Mouse (Mus musculus) limb, embryonic 14.5 days (tissue): Measurements from ENCODE around the gene Coro1c. TPM values are rescaled to one million over a fixed set of nuclear protein-coding genes. Genes with fewer than 3 reads are reported as not detected.

ENCODE experiments used
- ATAC-seq: fragments of 200-750 bp; cut with Nextera tagmentation; 2 replicates; pipeline ENCODE4 v1.8.0; 2017; ENCODE audit warnings: low read depth, moderate number of reproducible peaks, moderate TSS enrichment; ENCODE audit not compliant: low FRiP score
- DNase-seq: peaks from one replicate; pipeline ENCODE4 v3.0.0-alpha.2; 2015; ENCODE audit warnings: low spot score
- H3K27ac ChIP-seq: fragments of 300-500 bp; sonication (generic); replicated peaks from 2 replicates; pipeline ENCODE4 v1.5.1; 2014; ENCODE audit warnings: low read depth, mild to moderate bottlenecking, low read length, moderate library complexity, mixed read lengths
- H3K27me3 ChIP-seq: fragments of 300-500 bp; sonication (generic); 2 replicates; pipeline ENCODE4 v1.6.1; 2014; ENCODE audit warnings: low read length, mixed read lengths; ENCODE audit not compliant: control insufficient read depth, insufficient read depth
- H3K36me3 ChIP-seq: fragments of 300-500 bp; sonication (generic); 2 replicates; pipeline ENCODE4 v1.6.1; 2014; ENCODE audit warnings: mild to moderate bottlenecking, low read length, moderate library complexity, mixed read lengths; ENCODE audit not compliant: control insufficient read depth, insufficient read depth
- H3K4me1 ChIP-seq: fragments of 300-500 bp; sonication (generic); 2 replicates; pipeline ENCODE4 v1.6.1; 2014; ENCODE audit warnings: antibody characterized with exemption, low read length, mixed read lengths; ENCODE audit not compliant: control insufficient read depth, insufficient read depth
- H3K4me2 ChIP-seq: fragments of 300-500 bp; sonication (generic); replicated peaks from 2 replicates; pipeline ENCODE4 v1.6.1; 2014; ENCODE audit warnings: low read depth, mild to moderate bottlenecking, low read length, moderate library complexity; ENCODE audit not compliant: severe bottlenecking
- H3K4me3 ChIP-seq: fragments of 300-500 bp; sonication (generic); replicated peaks from 2 replicates; pipeline ENCODE4 v1.5.1; 2014; ENCODE audit warnings: low read length
- H3K9ac ChIP-seq: fragments of 300-500 bp; sonication (generic); 2 replicates; pipeline ENCODE4 v1.6.1; 2014; ENCODE audit warnings: mild to moderate bottlenecking, low read depth, low read length, moderate library complexity; ENCODE audit not compliant: severe bottlenecking
- H3K9me3 ChIP-seq: fragments of 300-500 bp; sonication (generic); 2 replicates; pipeline ENCODE4 v1.6.1; 2016; ENCODE audit warnings: low read length; ENCODE audit not compliant: control insufficient read depth
- POLR2A ChIP-seq: fragments of 200-500 bp; IDR thresholded peaks from 2 replicates; pipeline ENCODE4 v1.8.0; 2012; ENCODE audit warnings: inconsistent platforms, mild to moderate bottlenecking, moderate library complexity, borderline replicate concordance; ENCODE audit not compliant: insufficient read depth, insufficient read length; ENCODE audit errors: extremely low read depth
- WGBS: fragments of 180-500 bp; shearing (Covaris S2); extraction: QIAGEN DNeasy Blood & Tissue Kit; methylation state at CpG from one replicate; pipeline ENCODE4 v1.1.7; 2014; 5-methylcytosine and 5-hydroxymethylcytosine counted together
- polyA plus RNA-seq, 2 experiments: library from polyadenylated mRNA; depleted of rRNA in 1 of 2; stranded (reverse) in 1 of 2; unstranded in 1 of 2; fragments of >200 nt; fragmentation: Nextera tagmentation in 1 of 2; extraction: Ambion mirVana in 1 of 2; gene quantifications; 2 replicates each; pipeline versions ENCODE4 v1.2.1 to v1.2.3; 2012 to 2014

Gene Coro1c
- polyA plus RNA-seq, 2 experiments, result 68.9 to 92.4 TPM

DNA sequence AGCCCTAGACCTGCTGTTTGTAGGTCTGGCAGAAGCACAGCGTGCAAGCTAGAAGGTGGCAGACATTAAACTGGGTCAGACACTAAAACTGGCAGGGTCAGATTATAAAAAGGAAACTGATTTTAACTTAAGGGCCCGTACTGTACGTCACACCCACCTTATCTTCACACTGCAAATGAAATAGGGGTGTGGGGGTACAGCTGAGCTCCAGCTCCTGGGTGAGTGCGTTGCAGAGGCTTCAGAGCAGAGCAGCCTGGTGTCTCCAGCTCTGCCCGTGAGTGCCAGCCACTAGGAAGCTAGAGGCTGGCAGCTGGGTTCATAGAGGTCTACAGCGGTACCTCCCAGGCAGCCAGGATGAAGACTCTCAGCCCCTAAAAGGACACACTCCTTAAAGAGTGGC, 6.5 kb downstream of the Coro1c start:
- no peak overlapping the region for H3K4me2 ChIP-seq
- no peaks in the 10 kb centered on the region for H3K36me3 ChIP-seq
- no peak for TF ChIP-seq POLR2A
- ATAC-seq, result no peak
- H3K4me3 ChIP-seq, result no peak overlapping the region
- H3K9me3 ChIP-seq, result no peaks in the 10 kb centered on the region
- no peak overlapping the region for H3K9ac ChIP-seq
- 73% methylated on average over 6 of the region's 6 CpGs for WGBS
- H3K27me3 ChIP-seq, result no peaks in the 10 kb centered on the region
- no peak overlapping the region for H3K27ac ChIP-seq
- no peak for DNase-seq
- peaks cover 7% of the 10 kb centered on the region for H3K4me1 ChIP-seq

DNA sequence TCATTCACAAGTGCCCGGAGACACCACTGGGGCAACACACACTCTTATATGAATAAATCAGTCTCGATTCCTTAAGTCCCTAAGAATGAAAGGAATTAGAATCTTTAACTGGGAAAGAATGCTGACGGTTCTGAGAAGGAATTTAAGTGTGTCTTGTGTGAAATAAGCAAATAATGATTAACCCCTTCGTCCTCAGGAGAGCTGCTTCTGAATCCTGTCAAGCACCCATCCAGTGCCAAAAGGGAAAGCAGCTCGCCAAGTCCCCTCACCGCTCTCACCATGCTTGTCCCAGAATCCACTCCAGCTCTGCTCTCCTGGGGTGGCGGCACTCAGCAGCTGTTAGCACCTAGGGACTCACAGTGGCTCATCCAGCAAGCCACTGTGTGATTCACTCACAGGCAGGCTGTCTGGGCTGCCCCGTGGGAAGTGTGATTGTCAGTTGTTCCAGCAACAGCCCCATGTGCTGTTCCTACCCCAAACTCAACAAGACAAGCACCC, 7.4 kb downstream of the Coro1c start:
- Histone ChIP-seq H3K27ac (no peak overlapping the region), H3K27me3 (no peaks in the 10 kb centered on the region), H3K36me3 (no peaks in the 10 kb centered on the region), H3K9ac (no peak overlapping the region), H3K9me3 (no peaks in the 10 kb centered on the region), H3K4me1 (peaks cover 4% of the 10 kb centered on the region; the same call in 1 of the 2 replicates), H3K4me3 (no peak overlapping the region), H3K4me2 (no peak overlapping the region)
- TF ChIP-seq POLR2A, result no peak
- ATAC-seq, result no peak
- no peak for DNase-seq
- WGBS, result 42% methylated on average over 8 of the region's 8 CpGs

- Histone ChIP-seq H3K4me2 (no peak overlapping the region), H3K9ac (no peak overlapping the region), H3K4me3 (no peak overlapping the region), H3K36me3 (no peaks in the 10 kb centered on the region; the same call in 1 of the 2 replicates), H3K27me3 (no peaks in the 10 kb centered on the region), H3K9me3 (no peaks in the 10 kb centered on the region), H3K4me1 (peaks cover 4% of the 10 kb centered on the region; the same call in 1 of the 2 replicates), H3K27ac (no peak overlapping the region)
- 87% methylated on average over 12 of the region's 12 CpGs for WGBS
- no peak for DNase-seq
- no peak for ATAC-seq
- no peak for TF ChIP-seq POLR2A
These were observed 9.0 kb downstream of the Coro1c start for GRCm38 (mm10) chr5:113899543-113899942.

- Histone ChIP-seq H3K27me3 (no peaks in the 10 kb centered on the region), H3K4me1 (peaks cover 22% of the 10 kb centered on the region), H3K4me2 (no peak overlapping the region), H3K9ac (no peak overlapping the region), H3K9me3 (no peaks in the 10 kb centered on the region), H3K4me3 (no peak overlapping the region), H3K36me3 (no peaks in the 10 kb centered on the region; the same call in 1 of the 2 replicates), H3K27ac (no peak overlapping the region)
- 78% methylated on average over 7 of the region's 7 CpGs for WGBS
- no peak for ATAC-seq
- TF ChIP-seq POLR2A, result no peak
- DNase-seq, result no peak
These were observed 16.6 kb downstream of the Coro1c start for GRCm38 (mm10) chr5:113892005-113892404.

- H3K27ac ChIP-seq, result 0 out of 2 replicates have a peak overlapping the region, but pooled peaks have one; percentile 33
- H3K9me3 ChIP-seq, result no peaks in the 10 kb centered on the region
- no peak for ATAC-seq
- H3K27me3 ChIP-seq, result no peaks in the 10 kb centered on the region
- 79% methylated on average over 18 of the region's 18 CpGs for WGBS
- no peak overlapping the region for H3K9ac ChIP-seq
- no peak overlapping the region for H3K4me3 ChIP-seq
- DNase-seq, result peak; percentile 6
- H3K4me2 ChIP-seq, result no peak overlapping the region
- H3K36me3 ChIP-seq, result no peaks in the 10 kb centered on the region; the same call in 1 of the 2 replicates
- no peak for TF ChIP-seq POLR2A
- peaks cover 24% of the 10 kb centered on the region for H3K4me1 ChIP-seq
These were observed 17.7 kb downstream of the Coro1c start for GRCm38 (mm10) chr5:113890874-113891273.
